Mouse (Mus musculus): ENCODE results near the gene Atp13a4.

DNA sequence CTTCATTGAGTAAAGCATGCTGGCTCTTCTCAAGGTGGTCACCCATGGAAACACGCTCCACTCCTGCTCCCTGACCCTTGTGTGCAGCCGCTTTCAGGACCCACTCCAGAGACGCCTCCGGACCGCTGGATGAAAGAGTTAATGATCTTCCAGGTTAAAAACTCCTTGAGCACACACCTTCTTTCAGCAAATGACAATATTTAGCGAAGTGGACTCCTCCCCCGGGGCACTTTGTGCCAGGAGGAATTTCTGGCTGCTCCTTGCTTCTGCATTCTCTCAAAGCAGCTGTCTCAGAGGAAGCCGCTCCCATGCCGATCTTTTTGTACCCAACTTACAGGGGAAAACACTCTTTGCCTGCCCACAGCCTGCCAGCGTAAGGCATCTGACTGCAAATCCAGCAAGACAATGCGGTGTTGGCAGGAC is 3.4 kb downstream of the Atp13a4 start:
- TF ChIP-seq CTCF (IDR thresholded peaks at IDR 0.05; ENCODE audit: insufficient read depth, low read length) = no peak
- no peak for TF ChIP-seq POLR2A (IDR thresholded peaks at IDR 0.05; ENCODE audit: borderline replicate concordance, extremely low read depth, low read depth, low read length)
